Mouse (Mus musculus) liver, adult 2 months (tissue): ENCODE results near the gene Map3k20.

Experiments
- CTCF ChIP-seq: fragments of 200-500 bp; IDR thresholded peaks from 2 replicates; pipeline ENCODE4 v1.5.1; 2011; ENCODE audit warnings: low read depth, low read length, control low read depth
- POLR2A ChIP-seq: fragments of 200-500 bp; IDR thresholded peaks from 2 replicates; pipeline ENCODE4 v1.6.1; 2011; ENCODE audit warnings: low read length, control low read depth; ENCODE audit not compliant: insufficient read depth; ENCODE audit errors: extremely low read depth

GRCm38 (mm10) chr2:72424656-72425055 lies 139.2 kb downstream of the Map3k20 start:
- TF ChIP-seq CTCF (no peak), POLR2A (no peak)
